Mouse (Mus musculus) cortical plate, adult 2 months (tissue): ENCODE results near the gene Myom1. TPM values are rescaled to one million over a fixed set of nuclear protein-coding genes. Genes with fewer than 3 reads are reported as not detected.

ENCODE experiments used
- H3K27ac ChIP-seq: fragments of 200-500 bp; 2 replicates; pipeline ENCODE4 v1.5.1; 2012; ENCODE audit warnings: low read length, control low read depth, inconsistent platforms; ENCODE audit not compliant: insufficient read depth
- H3K4me1 ChIP-seq: fragments of 200-500 bp; 2 replicates; pipeline ENCODE4 v1.6.1; 2011; ENCODE audit warnings: low read length; ENCODE audit not compliant: control insufficient read depth, insufficient read depth
- H3K4me3 ChIP-seq: fragments of 200-500 bp; 2 replicates; pipeline ENCODE4 v1.5.1; 2011; ENCODE audit warnings: mild to moderate bottlenecking, low read length, control low read depth; ENCODE audit not compliant: insufficient read depth
- CTCF ChIP-seq: fragments of 200-500 bp; IDR thresholded peaks from 2 replicates; pipeline ENCODE4 v1.5.1; 2011; ENCODE audit warnings: mild to moderate bottlenecking, control low read depth, low read length; ENCODE audit not compliant: insufficient read depth; ENCODE audit errors: extremely low read depth
- POLR2A ChIP-seq: fragments of 200-500 bp; IDR thresholded peaks from 2 replicates; pipeline ENCODE4 v1.6.1; 2011; ENCODE audit warnings: mild to moderate bottlenecking, low read length, control low read depth; ENCODE audit not compliant: insufficient read depth; ENCODE audit errors: extremely low read depth
- polyA plus RNA-seq: library from polyadenylated mRNA; depleted of rRNA; stranded (reverse); fragments of >200 nt; gene quantifications from 2 replicates; pipeline ENCODE4 v1.2.3, GENCODE M21; 2012

The Myom1 gene
- polyA plus RNA-seq, 1 experiment = 2.1 TPM

DNA sequence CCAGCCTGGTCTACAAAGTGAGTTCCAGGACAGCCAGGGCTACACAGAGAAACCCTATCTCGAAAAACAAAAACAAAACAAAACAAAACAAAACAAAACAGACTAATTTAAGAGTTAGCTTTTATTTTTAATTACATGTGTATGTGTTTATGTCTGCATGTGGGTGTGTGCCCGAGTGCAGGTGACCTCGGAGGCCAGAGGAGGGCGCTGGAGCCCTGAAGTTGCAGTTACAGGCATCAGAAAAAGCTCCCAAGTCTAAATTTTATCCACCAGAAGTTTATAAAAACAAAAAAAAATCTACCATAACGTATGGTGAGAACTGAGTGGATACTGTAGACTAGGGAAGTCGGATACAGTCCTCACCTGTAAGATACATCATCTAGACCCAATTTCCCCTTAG, 24.6 kb upstream of the Myom1 start:
- TF ChIP-seq CTCF (no peak), POLR2A (no peak)
- H3K4me3 ChIP-seq = no peak overlapping the region
- H3K27ac ChIP-seq = no peak overlapping the region
- no peaks in the 10 kb centered on the region for H3K4me1 ChIP-seq

DNA sequence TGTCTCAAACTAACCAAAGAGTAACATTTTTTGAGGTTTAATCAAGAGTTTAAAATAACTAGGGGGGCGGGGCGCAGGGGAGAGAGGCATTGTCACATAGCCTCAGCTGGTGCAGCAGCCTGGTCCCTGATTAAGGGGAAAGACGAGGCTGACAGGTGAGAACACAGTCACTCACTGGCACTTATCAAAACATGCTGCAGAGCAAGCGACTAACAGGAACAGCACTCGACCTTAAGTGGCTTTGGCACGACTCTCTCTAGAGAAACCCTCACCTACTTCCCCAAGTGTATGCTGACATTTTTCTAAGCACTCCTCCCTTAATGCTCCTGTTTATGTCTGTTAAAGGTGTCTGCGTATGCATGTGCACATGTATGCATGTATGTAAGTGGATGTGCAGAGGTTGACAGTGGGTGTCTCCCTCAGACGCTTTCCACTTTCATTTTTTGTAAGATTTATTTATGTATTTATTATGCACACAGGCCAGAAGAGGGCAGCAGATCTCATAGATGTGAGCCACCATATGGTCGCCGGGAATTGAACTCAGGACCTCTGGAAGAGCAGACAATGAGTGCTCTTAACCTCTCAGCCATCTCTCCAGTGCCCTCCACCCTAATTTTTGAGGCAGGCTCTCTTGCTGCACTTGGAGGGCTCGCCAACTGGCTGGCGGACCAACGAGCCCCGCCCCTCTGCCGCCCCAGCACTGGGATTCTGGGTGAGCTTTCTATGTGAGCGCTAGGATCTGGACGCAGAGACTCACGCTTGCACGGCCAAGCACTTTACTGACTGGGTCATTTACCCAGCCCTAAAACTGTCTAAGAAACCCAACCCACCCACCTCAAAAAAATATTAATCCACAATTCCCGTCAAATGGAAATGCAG, 22.8 kb upstream of the Myom1 start:
- no peak for TF ChIP-seq CTCF
- no peak for TF ChIP-seq POLR2A
- Histone ChIP-seq H3K4me3 (no peak overlapping the region), H3K4me1 (no peaks in the 10 kb centered on the region), H3K27ac (no peak overlapping the region)

GRCm38 (mm10) chr17:70985501-70986354, 16.7 kb upstream of the Myom1 start:
- TF ChIP-seq CTCF (no peak), POLR2A (no peak)
- H3K4me3 ChIP-seq = no peak overlapping the region
- H3K4me1 ChIP-seq = peaks cover 5% of the 10 kb centered on the region; the same call in 1 of the 2 replicates
- no peak overlapping the region for H3K27ac ChIP-seq

DNA sequence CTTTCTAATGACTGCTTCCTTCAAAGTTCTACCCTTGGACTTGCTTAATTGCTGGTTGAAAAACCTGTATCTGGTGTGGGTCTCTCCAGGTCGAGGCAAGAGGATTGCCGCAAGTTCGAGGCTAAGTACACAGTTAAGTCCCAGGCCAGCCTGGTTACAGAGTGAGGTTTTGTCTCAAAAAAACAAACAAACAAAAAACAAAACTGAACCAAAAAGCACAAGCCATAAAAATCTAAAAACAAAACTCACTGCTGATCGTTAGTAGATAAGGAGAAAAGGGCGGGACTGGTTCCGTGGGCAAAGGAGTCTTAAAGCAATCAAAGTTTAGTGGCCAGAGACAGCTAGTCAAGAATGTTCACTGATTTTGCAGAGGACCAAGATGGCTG, 16.1 kb upstream of the Myom1 start:
- Histone ChIP-seq H3K27ac (no peak overlapping the region), H3K4me3 (no peak overlapping the region), H3K4me1 (peaks cover 5% of the 10 kb centered on the region; the same call in 1 of the 2 replicates)
- no peak for TF ChIP-seq CTCF
- no peak for TF ChIP-seq POLR2A

DNA sequence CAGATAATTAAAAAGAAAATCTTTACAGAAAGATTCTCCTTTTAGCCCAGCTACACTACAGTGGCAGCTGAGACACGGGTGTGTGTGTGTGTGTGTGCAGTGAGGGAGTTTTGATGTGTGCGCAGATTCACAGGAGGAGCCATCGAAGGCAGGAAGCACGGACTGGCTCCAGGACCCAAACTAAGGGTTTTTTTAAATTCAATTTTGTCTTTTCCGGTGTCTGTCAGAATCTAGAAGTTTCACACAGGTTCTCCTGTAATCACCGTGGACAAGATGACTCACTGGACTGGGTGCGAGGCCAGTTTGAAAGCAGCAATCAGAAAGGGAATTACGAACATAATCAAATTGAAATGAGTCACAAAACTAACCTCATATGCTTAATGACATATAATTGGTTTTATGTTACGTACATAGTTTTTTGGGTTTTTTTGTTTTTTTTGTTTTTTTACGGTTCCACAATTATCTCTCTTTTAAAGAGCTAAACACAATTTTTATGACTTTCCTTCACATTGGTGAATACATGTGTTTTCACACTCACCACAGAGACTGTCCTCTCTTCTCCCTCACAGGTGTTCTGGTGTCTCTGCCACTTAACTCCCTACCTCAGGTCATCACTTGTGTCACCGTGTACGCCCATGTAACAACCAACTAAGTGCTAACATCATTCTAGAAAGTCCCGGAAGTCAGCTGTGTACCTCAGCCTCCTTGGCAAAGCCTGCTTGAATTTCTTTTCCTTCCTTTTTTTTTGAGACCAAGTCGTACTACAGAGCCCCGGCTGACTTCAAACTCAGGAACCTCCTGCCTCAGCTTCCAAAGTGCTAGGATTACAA, 15.4 kb upstream of the Myom1 start:
- Histone ChIP-seq H3K4me3 (no peak overlapping the region), H3K4me1 (peaks cover 5% of the 10 kb centered on the region; the same call in 1 of the 2 replicates), H3K27ac (no peak overlapping the region)
- TF ChIP-seq POLR2A (no peak), CTCF (no peak)

- Histone ChIP-seq H3K4me3 (no peak overlapping the region; the same call in none of the 2 replicates), H3K4me1 (peaks cover 5% of the 10 kb centered on the region; the same call in 1 of the 2 replicates), H3K27ac (no peak overlapping the region)
- no peak for TF ChIP-seq CTCF
- no peak for TF ChIP-seq POLR2A
Measured at GRCm38 (mm10) chr17:70988337-70988767, 14.1 kb upstream of the Myom1 start.

DNA sequence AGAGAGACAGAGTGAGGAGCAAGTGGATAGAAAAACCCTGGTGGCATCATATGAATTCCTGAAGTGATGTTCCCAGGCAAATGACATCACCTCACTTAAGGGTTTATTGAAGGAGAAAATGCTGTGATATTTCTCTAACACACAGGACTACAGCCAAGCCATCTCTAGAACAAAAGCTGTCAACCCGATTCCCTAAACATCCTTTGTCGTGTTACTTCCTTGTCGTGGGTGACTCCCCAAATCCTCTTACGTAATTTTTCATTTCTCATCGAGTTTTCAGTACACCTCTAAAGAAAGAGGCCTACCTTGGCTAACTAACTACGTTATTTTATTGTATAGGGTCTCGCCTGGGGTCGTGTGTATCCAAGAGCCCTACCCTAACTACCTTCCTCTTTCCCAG, 13.0 kb upstream of the Myom1 start:
- Histone ChIP-seq H3K4me3 (peak overlapping the region; percentile 71), H3K4me1 (peaks cover 5% of the 10 kb centered on the region; the same call in 1 of the 2 replicates), H3K27ac (peak overlapping the region; percentile 98)
- TF ChIP-seq POLR2A = no peak
- no peak for TF ChIP-seq CTCF

GRCm38 (mm10) chr17:70989991-70990390, 12.4 kb upstream of the Myom1 start:
- no peak for TF ChIP-seq CTCF
- no peak for TF ChIP-seq POLR2A

More at GRCm38 (mm10) chr17:70989991-70990390, 12.4 kb upstream of the Myom1 start:
- H3K4me3 ChIP-seq = peak overlapping the region; percentile 71
- peaks cover 5% of the 10 kb centered on the region; the same call in 1 of the 2 replicates for H3K4me1 ChIP-seq
- H3K27ac ChIP-seq = peak overlapping the region; percentile 98
